Mouse (Mus musculus) natural killer cell, adult 2 months (primary cell): ENCODE results near the gene Il22ra1.

Experiments
- DNase-seq, 2 experiments: peaks; one replicate each; pipeline ENCODE4 v3.0.0; 2022; ENCODE audit warnings: low spot score in 2 of 2

The Il22ra1 gene

GRCm38 (mm10) chr4:135770611-135771305 is 42.8 kb downstream of the Il22ra1 start:
- no peak for DNase-seq

DNA sequence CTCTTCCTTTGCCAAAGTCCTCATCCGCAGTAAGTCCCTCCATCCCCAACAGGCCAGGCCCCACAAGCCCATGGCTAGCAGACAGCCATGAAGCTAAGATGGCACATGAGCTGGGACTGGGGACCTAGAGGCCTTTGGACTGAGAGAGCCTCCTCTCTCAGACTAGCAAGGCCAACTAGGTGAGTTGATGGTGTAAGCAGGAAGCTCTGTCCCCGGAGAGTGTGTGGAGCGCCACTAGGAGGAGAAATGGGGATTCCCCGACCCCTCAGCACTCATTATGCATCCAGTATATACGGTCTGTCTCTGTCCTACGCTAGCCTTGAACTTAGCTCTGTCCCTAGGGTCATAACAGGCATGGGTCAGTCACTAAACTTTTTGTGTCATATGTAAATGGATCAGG is 43.6 kb downstream of the Il22ra1 start:
- no peak for DNase-seq

DNA sequence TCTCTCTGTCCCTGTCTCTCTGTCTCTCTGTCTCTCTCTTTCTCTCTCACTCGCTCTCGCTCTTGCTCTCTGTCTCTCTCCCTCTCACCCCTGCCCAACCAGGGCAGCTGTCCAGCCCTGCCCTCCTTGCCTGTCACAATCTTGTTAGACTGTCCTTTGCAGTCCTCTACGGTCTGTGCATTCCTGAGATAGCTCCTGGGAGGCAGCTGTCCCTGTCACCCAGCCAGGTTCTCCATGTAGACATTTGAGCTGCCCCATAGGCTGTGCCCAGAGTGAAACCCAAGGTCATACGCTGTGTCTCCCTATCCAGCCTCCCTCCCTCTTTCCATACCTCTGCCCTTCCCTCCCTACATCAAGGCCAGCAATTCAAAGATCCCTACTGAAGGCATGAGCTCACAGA is 44.7 kb downstream of the Il22ra1 start:
- DNase-seq, result no peak

- no peak for DNase-seq
Observed at GRCm38 (mm10) chr4:135774496-135774895, 46.5 kb downstream of the Il22ra1 start.

GRCm38 (mm10) chr4:135776850-135777249 is 48.9 kb downstream of the Il22ra1 start:
- no peak for DNase-seq

DNA sequence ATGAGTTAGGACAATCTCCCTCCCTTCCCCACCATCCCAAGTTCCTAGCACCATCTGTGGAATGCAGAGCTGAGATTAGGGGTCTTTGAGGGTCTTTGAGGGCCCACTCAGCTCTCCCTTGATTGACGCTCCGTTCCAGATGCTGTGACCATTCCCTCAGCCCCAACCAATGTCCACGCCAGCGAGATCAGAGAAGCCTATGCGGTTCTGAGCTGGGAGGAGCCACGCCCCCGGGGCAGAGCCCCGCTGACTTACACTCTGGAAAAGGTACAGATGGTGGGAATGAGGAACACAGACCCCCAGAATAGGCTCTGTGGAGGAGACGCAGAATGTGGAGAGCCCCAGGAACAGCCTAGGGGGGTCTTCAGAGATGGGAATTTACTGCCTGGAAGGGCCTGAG is 51.7 kb downstream of the Il22ra1 start:
- no peak for DNase-seq

DNA sequence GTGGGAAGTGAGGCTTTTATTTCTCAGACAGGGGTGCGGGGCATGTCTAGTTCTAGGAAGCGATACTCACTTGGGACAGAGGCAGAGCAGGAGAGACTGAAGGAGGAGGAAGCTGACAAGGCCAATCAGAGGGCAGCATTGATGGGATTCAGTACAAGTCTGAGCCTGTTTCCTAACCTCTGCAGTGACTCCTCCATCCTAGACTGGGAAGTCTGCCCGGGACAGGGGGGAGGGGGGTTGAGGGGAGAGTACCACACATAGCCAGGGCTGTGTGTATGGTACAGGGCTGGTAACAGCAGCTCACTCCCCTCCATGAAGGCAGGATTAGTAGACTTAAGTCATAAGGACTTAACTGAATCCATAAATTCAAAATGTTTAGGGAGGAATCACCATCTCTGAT is 52.3 kb downstream of the Il22ra1 start:
- DNase-seq, result no peak

GRCm38 (mm10) chr4:135781304-135781703 is 53.3 kb downstream of the Il22ra1 start:
- no peak for DNase-seq

GRCm38 (mm10) chr4:135786581-135786980 is 58.6 kb downstream of the Il22ra1 start:
- DNase-seq, result no peak

GRCm38 (mm10) chr4:135787271-135787670 is 59.3 kb downstream of the Il22ra1 start:
- DNase-seq, result no peak

DNA sequence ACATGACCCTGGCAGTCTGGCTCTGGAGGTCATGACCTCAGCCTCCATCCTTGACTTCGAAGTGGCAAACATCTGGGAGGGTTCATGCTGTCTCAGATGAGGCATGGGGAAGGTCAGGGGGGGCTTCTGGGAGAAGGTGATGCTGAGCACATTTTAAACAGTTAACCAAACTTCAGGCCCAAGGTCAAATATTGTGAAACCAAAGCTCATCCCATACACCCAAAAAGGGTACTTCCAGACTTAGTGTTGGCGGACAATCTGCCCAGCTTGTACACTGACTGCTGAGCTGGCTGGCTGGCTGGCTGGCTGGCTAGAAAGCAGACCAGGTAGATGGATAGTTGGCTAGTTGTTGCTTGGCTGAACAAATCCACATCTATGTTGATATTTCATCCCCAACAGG is 61.2 kb downstream of the Il22ra1 start:
- no peak for DNase-seq

GRCm38 (mm10) chr4:135792821-135793220 is 64.8 kb downstream of the Il22ra1 start:
- no peak for DNase-seq

GRCm38 (mm10) chr4:135797931-135798330 is 70.0 kb downstream of the Il22ra1 start:
- no peak for DNase-seq

- peak; percentile 67 to 80 for DNase-seq
Observed at GRCm38 (mm10) chr4:135801543-135801942, 73.6 kb downstream of the Il22ra1 start.
